In genomic region chr17:28486720-28487119, GRCm38 (mm10) we compare ENCODE assay signal across 11 mouse cellular contexts. TPM values are rescaled to one million over a fixed set of nuclear protein-coding genes. Genes with fewer than 3 reads are reported as not detected.
DNase-seq lines count a peak whose midpoint lies in the region; ATAC-seq and TF ChIP-seq lines count a peak whose summit lies in the region.
"Had no signal": no experiment of that assay in that cellular context is flagged by ENCODE, and none has a peak within 500 bp of the region (broad histone marks: within the 10 kb centered on the region; RNA-seq: fewer than 3 reads in every experiment).

No protein-coding gene starts in this region.

- no peak overlapping the region for H3K4me3 ChIP-seq in lung, postnatal 0 days (ENCODE audit: low read depth, low read length)
- no peak overlapping the region for H3K4me3 ChIP-seq in limb, embryonic 12.5 days (replicated peaks)
- peak overlapping the region; percentile 79 for H3K4me3 ChIP-seq in testis, adult 2 months (ENCODE audit: control insufficient read depth, low read depth, low read length)

- no peak for TF ChIP-seq POLR2A in testis, adult 2 months (IDR thresholded peaks at IDR 0.05; ENCODE audit: control insufficient read depth, low read depth, low read length)

- H3K4me2 ChIP-seq in lung, postnatal 0 days (replicated peaks; ENCODE audit: low read depth, low read length): no peak overlapping the region; the same call in 1 of the 2 replicates
- H3K4me2 ChIP-seq in limb, embryonic 12.5 days: peak overlapping the region; percentile 76; the same call in 1 of the 2 replicates

- TF ChIP-seq CTCF in lung, postnatal 0 days (IDR thresholded peaks at IDR 0.05): peak; percentile 40
- TF ChIP-seq CTCF in testis, adult 2 months (IDR thresholded peaks at IDR 0.05; ENCODE audit: control insufficient read depth, insufficient read depth, insufficient replicate concordance, low read depth, low read length): no peak

- no peak overlapping the region for H3K27ac ChIP-seq in lung, postnatal 0 days (ENCODE audit: low read length)
- no peak overlapping the region for H3K27ac ChIP-seq in limb, embryonic 12.5 days
- H3K27ac ChIP-seq in testis, adult 2 months (ENCODE audit: control insufficient read depth, insufficient read depth, low read depth, low read length): no peak overlapping the region; the same call in 1 of the 2 replicates

- H3K36me3 ChIP-seq in lung, postnatal 0 days (ENCODE audit: insufficient read depth, low read length): no peaks in the 10 kb centered on the region
- no peaks in the 10 kb centered on the region for H3K36me3 ChIP-seq in limb, embryonic 12.5 days
- H3K36me3 ChIP-seq in testis, adult 2 months (ENCODE audit: control insufficient read depth, insufficient read depth, low read length): no peaks in the 10 kb centered on the region

- WGBS in lung, postnatal 0 days: 73% methylated on average over 6 of the region's 6 CpGs
- 77% methylated on average over 6 of the region's 6 CpGs for WGBS in limb, embryonic 12.5 days

- peak; percentile 26 for DNase-seq in cerebellum, adult 9-11 months
- no peak for DNase-seq in cerebellum, adult 11 months
- DNase-seq in lung, postnatal 0 days (ENCODE audit: low spot score): no peak
- DNase-seq in lung, postnatal 14 days: no peak
- DNase-seq in right cerebral cortex, postnatal 14 days: no peak
- DNase-seq in frontal cortex, postnatal 36 days (ENCODE audit: low spot score in 2 of 2): no peak

- H3K9me3 ChIP-seq in lung, postnatal 0 days (ENCODE audit: low read length): no peaks in the 10 kb centered on the region
- no peaks in the 10 kb centered on the region for H3K9me3 ChIP-seq in limb, embryonic 12.5 days

- no peaks in the 10 kb centered on the region for H3K27me3 ChIP-seq in lung, postnatal 0 days (replicated peaks; ENCODE audit: insufficient read depth, low read length)
- H3K27me3 ChIP-seq in limb, embryonic 12.5 days: no peaks in the 10 kb centered on the region
- no peaks in the 10 kb centered on the region for H3K27me3 ChIP-seq in testis, adult 2 months (ENCODE audit: control insufficient read depth, insufficient read depth, low read length)

- no peak for TF ChIP-seq EP300 in lung, postnatal 0 days (IDR thresholded peaks at IDR 0.05)

- ATAC-seq in lung, postnatal 0 days: no peak
- no peak for ATAC-seq in limb, embryonic 12.5 days (ENCODE audit: insufficient number of reproducible peaks, insufficient read depth, low FRiP score, low TSS enrichment, low read depth)

- peaks cover 2% of the 10 kb centered on the region; the same call in 1 of the 2 replicates for H3K4me1 ChIP-seq in lung, postnatal 0 days (ENCODE audit: insufficient read depth, low read depth, low read length)
- H3K4me1 ChIP-seq in limb, embryonic 12.5 days (replicated peaks): peaks cover 12% of the 10 kb centered on the region; the same call in 1 of the 2 replicates
- peaks cover 18% of the 10 kb centered on the region for H3K4me1 ChIP-seq in testis, adult 2 months (ENCODE audit: control insufficient read depth, insufficient read depth, low read length)

- no peak overlapping the region for H3K9ac ChIP-seq in lung, postnatal 0 days (replicated peaks; ENCODE audit: low read depth)
- H3K9ac ChIP-seq in limb, embryonic 12.5 days (replicated peaks): peak overlapping the region; percentile 23; the same call in 1 of the 2 replicates

RNA-seq across cellular contexts. Expression of gene Fkbp5, which starts 30.6 kb away (rescaled TPM):
- polyA plus RNA-seq in lung, postnatal 0 days (2015; fragmentation: Nextera tagmentation; extraction: Ambion mirVana): 15.8 and 26.9 TPM in 2 replicates
- 36.2 and 42.4 TPM in 2 replicates for polyA plus RNA-seq in limb, embryonic 12.5 days (2016; fragmentation: Nextera tagmentation; extraction: Ambion mirVana)
- polyA plus RNA-seq in testis, adult 2 months (2012; rRNA removed): 19.8 and 22.7 TPM in 2 replicates

RNA-seq across cellular contexts. Expression of gene Armc12, which starts 43.9 kb away (rescaled TPM):
- not detected in 2 replicates for polyA plus RNA-seq in lung, postnatal 0 days (2015; fragmentation: Nextera tagmentation; extraction: Ambion mirVana)
- polyA plus RNA-seq in limb, embryonic 12.5 days (2016; fragmentation: Nextera tagmentation; extraction: Ambion mirVana): not detected in 2 replicates
- 513 and 515 TPM in 2 replicates for polyA plus RNA-seq in testis, adult 2 months (2012; rRNA removed)
- polyA plus RNA-seq: adrenal gland, adult 2 months; heart, embryonic 16.5 days; stomach, embryonic 14.5 days had no signal

Comparison
In these comparisons a context has a peak if more than half of its experiments do, and no peak if none do; other contexts are left out.
1. RNA of gene Armc12, which starts 43.9 kb away (polyA plus RNA-seq): 513 to 515 TPM in testis, adult 2 months; not detected in lung, postnatal 0 days and not detected in limb, embryonic 12.5 days; every median in the first group is over 100 times any median in the second.